Mouse (Mus musculus): ENCODE data around the gene Snap91.

Gene Snap91

DNA sequence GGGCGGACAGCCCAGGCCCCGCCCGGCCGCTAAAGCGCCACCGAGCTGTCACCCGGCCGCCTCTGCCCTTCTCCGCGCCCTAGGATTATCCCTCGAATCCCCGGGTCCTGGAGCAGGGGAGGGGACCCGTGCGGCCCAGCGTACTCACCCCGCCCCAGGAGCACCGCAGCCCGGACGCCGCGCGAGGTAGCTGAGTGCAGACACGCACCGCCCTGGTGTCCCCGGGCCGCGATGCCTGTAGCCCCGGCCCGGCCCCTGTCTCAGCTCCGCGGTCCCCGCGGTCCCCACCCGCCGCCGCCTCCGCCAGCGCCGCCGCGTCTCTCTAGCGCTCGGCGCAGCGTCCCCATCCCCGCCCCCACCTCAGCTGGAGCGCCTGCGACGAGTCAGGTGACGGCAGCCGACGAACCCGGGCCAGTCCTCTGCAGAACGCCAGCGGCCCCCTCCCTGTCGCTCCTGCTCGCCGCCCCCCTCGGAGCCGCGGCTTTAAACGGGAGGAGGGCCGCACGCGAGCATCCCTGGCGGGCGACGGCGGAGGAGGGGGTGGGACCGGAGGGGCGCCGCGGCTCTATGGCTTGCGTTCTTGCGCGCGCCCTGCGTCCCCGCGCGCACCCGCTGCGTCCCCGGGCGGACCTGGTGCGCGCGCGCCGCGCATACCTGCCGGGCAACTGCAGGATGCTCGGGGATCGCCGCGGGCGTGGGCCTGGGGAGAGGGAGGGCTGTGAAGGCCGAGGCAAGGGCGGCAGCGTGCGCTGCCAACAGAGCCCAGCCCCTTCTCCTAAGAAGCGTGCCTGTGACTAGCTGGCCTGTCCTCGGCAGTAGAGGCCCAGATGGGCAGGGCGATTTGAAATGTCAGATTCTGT lies at the start of gene Snap91:
TSS of gene Snap91 (minus strand) at position 542 of the 860 bp plus-strand sequence.
- in situ Hi-C loops (cut with MboI, MseI) = no loop called here

DNA sequence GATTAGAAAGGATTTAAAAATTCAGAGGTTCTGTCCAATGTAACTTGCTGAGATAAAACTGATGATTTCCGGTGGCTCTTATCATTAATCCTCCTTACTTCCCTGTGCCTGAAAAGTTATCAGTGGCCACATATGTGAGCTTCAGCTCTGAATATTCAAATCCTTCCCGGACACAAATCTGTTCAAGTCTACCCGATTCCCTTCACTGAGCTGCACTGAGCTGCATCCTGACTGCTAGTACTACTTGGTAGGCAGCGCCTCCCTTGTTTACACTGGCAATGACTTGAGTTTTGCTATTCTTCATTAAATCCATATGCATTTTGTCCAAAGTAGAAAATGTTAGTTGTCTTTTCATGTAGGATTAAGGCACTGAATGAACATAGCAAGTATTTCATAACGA lies 46.1 kb upstream of the Snap91 start:
- in situ Hi-C loops (cut with MboI, MseI) = no loop called here

DNA sequence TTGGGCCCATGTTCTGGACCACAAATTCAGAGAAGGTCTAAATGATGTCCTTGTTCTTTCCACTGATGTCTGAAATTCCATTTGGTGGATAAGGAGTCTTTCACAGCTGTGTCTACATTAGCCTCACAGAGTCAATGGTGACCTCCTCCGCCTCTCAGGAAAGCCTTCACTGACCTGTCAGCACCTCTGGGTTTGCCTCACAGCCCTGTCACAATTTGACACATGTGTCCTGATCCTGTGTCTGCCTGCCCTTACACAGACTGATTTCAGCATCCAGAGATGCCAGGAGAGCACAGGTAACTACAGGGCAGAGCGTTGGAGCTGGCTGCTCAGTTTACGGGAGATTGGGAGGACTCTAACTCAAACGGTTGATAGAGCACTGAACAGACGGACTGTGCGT lies 45.2 kb upstream of the Snap91 start:
- in situ Hi-C loops (cut with MboI, MseI) = no loop called here

GRCm38 (mm10) chr9:86922430-86922829 lies 42.0 kb upstream of the Snap91 start:
- in situ Hi-C loops (cut with MboI, MseI) = no loop called here

- in situ Hi-C loops (cut with MboI, MseI) = no loop called here
Measured at GRCm38 (mm10) chr9:86916543-86916942, 36.1 kb upstream of the Snap91 start.

- in situ Hi-C loops (cut with MboI, MseI) = no loop called here
Measured at GRCm38 (mm10) chr9:86899502-86900199, 19.2 kb upstream of the Snap91 start.

GRCm38 (mm10) chr9:86879216-86880112 lies 990 bp downstream of the Snap91 start:
- in situ Hi-C loops (cut with MboI, MseI) = no loop called here

DNA sequence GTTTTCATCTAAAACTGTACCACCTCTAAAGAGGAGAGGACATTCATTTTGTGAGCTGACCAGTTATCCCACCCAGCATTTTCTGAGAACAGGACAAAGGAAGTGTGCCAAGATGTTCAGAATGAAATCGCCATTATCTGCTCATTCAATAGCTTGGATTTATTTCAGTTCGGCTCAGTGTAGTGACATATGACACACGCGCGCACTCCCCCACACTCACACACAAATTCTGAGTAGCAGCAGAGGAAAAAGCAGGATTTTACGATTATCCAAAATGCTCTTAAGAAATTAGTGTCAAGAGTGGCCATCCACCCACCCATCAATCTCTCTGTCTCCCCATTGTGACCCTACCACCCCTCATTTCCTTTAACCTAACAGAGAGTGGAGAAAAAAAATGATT lies 1.7 kb downstream of the Snap91 start:
- in situ Hi-C loops (cut with MboI, MseI) = no loop called here

DNA sequence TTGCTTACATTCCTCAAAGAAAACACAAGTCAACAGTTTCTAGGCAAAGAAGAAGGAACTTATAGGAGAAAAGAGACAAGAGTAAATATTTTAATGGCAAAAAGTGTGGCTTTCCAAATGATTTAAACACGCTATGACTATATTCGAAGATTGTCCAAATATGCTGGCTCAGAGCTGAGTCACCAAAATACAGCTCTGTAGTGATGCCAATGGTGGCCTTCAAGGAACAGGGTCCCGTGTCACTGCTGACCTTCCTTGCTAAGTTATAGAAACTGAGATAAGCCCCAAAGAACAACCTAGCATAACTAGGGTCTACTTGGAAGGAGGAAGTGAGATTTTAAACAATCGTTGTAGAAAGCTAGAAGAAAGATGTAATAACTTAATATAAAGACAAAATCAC lies 6.8 kb downstream of the Snap91 start:
- in situ Hi-C loops (cut with MboI, MseI) = no loop called here

DNA sequence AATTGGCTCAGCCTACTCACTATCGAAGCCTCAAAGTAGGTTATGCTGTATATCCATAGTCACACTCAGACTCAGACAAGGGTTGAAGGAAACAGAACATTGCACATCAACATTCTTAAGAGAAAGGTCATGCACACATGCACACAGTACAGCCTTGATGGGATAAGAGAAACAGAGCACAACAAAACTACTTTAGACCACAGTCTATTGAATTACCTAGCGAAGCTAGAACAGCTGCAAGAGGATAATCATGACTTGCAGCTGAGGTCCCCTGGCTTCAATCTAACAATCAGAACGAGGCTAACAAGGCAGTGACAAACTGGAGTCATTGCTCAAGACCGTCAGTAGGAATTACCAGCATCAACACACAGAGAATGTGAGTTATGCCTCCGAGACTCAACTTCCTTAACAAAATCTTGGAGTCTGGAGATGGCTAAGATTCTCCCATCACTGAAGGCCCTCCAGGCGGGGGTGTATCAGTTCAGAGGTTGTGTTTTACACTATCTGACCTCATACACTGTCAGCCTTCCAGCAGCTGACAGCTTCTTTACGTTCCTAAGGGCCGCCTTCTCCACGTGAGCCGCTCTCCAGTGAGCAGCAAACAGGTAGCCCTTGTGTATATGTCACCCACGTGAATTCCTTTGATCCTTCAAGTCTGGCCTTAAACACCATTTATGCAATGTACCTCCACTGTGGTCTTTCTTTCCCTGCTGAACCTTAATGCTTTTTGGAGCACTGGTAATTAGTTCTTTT lies 10.7 kb downstream of the Snap91 start:
- in situ Hi-C loops (cut with MboI, MseI) = no loop called here

GRCm38 (mm10) chr9:86858101-86858500 lies 22.4 kb downstream of the Snap91 start:
- in situ Hi-C loops (cut with MboI, MseI) = no loop called here

DNA sequence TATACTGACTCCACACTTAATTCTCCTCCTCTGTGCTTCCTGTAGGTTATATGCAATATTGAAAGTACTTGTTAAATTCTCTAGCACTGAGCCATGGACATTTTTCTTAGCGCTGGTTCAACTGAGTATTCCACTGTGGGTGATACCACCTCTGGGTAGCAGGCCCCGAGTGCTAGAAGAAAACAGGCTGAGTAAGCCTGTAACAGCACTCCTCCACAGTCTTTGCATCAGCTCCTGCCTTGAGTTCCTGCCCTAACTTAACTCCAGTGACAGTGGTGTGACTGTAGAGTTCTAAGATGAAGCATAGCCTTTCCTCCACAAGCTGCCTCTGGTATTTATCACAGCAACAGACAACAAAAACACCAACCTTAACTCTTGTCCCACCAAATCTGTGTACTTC lies 22.8 kb downstream of the Snap91 start:
- in situ Hi-C loops (cut with MboI, MseI) = no loop called here

DNA sequence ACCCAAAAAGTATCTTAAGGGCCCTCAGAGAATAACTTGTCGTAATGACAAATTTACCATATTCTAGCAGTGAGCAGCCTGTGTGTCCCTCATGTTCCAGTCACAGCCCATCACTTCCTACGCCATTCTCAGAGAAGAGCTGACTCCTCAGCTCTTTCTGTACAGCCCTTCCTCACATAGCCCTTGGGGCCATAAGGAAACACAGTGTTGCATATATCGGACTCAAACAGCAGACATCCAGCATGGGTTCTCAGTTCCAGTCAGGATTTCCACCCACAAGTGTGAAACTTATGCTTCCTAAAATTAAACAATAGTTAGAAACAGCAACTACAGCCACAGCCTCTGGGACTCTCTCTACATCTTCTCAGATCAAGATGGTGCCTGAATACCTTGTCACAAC lies 27.6 kb downstream of the Snap91 start:
- in situ Hi-C loops (cut with MboI, MseI) = no loop called here

DNA sequence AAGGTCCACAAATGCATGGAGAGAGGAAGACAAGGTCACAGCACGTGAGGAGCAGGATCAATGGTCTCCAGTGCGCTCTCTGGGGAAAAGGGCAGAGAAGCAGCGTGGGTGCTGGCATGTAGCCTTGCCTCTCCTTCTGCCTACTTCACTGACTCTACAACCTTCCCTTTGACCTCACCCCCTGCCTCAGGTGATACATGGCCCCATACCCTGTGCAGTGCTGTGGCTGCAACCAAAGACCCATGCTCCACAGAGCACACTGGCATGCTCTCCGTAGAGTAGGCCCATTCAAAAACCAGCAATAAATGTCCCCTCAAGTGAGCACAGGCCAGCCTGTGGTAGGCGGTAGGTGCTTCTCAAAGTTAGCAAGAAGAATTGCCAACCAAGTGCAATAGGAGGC lies 28.8 kb downstream of the Snap91 start:
- in situ Hi-C loops (cut with MboI, MseI) = no loop called here

DNA sequence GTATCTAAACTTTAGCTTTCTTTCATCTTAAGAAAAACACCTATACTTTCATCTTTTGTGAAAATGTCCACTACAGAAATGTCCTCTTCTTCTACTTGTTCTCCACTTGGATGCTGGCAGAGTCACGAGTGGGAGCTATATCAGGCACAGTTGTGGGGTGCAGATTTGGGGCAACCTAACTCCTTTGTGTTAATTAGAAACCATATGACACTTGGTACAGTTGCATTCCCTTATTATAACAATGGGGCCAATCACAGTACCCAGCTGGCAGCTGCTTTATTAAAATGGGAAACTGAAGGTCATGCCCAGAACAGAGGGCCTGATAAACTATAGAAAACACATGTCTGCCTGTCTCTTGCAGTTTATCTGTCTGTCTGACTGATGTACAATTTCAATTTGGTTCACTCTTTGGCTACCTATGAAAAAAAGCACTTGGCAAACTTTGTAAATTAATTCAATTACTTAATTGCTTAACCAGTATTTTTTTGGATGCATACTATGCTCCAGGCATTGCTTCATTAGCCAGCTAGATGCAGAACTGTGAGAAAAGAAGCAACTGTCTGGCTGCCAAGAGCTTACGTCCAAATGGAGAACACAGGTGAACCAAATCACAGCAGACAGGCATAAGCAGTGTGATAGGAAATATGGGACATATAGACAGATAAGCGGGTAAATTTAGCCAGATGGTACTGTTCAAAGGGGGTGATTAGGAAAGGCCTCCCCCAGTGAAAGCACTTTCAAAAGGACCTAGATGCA lies 29.8 kb downstream of the Snap91 start:
- in situ Hi-C loops (cut with MboI, MseI) = no loop called here

DNA sequence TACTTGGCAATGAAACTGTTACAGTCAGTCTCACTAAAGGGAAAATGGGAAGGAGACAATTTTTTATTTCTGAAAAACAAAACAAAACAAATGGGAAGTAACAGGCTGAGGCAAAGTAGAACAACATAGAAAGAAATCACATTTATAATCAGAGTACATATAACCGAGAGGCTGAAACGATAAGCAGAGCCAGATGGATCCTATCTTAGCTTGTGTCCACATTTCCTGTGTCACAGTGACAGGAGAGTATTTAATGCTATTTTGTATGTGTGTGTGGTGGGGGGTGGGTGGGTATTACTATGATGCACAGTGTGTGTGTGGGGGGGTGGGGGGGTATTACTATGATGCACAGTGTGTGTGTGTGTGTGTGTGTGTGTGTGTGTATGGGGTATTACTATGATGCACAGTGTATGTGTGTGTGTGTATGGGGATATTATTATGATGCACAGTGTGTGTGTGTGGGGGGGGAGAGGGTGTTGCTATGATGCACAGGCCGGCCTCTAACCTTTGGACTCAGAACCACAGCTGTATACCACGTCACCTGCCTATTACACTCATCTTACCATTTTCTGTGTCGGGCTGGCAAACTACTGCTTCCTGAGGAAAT lies 36.6 kb downstream of the Snap91 start:
- in situ Hi-C loops (cut with MboI, MseI) = no loop called here

GRCm38 (mm10) chr9:86829792-86830191 lies 50.7 kb downstream of the Snap91 start:
- in situ Hi-C loops (cut with MboI, MseI) = no loop called here

DNA sequence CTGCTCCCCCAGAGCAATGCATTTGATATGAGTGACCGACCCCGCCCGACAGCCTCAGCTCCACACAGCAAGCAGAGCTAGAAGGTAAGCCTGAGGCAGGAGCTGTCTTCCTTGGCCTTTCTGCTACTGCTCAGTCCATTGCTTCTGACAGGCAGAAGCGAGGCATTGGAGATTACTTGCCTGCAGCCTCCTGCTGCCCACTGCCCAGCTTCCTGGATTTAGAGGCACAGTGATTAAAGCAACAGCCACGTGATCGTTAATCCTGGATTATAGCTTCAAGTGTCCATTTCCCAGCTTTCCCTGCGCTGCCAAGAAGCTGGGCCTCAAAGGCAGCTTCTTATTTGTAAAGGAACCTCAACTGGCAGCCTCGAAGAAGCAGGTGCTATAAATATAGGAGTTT lies 51.4 kb downstream of the Snap91 start:
- in situ Hi-C loops (cut with MboI, MseI) = no loop called here

DNA sequence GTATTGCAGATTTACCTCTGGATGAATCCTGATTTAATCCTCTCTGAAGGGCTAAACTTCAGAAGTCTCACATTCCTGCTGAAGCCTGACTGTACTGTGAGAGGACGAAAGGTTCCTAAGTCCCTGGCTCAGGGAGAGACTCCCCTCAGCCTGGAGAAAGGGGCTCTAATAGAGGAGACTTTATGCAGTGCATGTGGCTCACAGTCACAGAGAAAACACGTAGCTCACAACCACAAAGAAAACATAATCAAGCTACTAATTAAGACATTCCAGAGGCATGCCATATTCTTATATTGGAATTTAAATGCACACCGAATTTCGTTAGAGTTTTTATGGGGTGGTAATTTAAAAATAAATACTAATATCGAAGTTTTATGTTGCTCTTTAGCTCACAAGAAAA lies 61.1 kb downstream of the Snap91 start:
- in situ Hi-C loops (cut with MboI, MseI) = no loop called here

- in situ Hi-C loops (cut with MboI, MseI) = no loop called here
Measured at GRCm38 (mm10) chr9:86817673-86818072, 62.8 kb downstream of the Snap91 start.
